Comparison of ENCODE assay signal across 9 mouse cellular contexts in the genomic region with DNA sequence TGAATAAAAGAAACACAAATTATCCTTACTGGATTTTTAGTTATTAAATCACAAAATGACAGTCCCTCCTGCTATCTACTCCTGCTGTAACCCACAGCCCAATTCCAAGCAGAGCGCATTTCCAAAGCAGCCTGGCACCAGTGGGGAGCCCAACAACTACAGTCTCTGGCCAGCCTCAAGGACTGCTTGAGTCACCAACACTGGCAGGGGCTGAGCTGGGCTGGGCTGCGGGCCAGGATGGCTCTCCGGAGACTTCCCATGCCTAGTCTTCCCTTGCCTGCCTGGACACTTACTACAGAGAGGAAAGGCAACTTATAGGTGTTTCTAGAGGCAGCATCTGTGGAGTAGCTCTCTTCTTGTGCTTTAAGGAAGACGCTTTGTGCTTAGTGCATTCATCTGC. TPM values are rescaled to one million over a fixed set of nuclear protein-coding genes. Genes with fewer than 3 reads are reported as not detected.
DNase-seq lines count a peak whose midpoint lies in the region; ATAC-seq and TF ChIP-seq lines count a peak whose summit lies in the region.
"Had no signal": no experiment of that assay in that cellular context is flagged by ENCODE, and none has a peak within 500 bp of the region (broad histone marks: within the 10 kb centered on the region; RNA-seq: fewer than 3 reads in every experiment).

No protein-coding gene starts in this region.

- H3K9ac ChIP-seq in hindbrain, embryonic 16.5 days (ENCODE audit: low read depth, low read length): no peak overlapping the region
- no peak overlapping the region for H3K9ac ChIP-seq in hindbrain, embryonic 11.5 days (ENCODE audit: low read depth, low read length)
- H3K9ac ChIP-seq: embryonic facial prominence, embryonic 12.5 days had no signal

- no peak for TF ChIP-seq POLR2A in thymus, adult 2 months (IDR thresholded peaks at IDR 0.05; ENCODE audit: control insufficient read depth, extremely low read depth, insufficient read depth, low read length, poor library complexity)

- H3K4me3 ChIP-seq in hindbrain, embryonic 16.5 days (ENCODE audit: low read length): no peak overlapping the region
- H3K4me3 ChIP-seq in hindbrain, embryonic 11.5 days (ENCODE audit: low read depth, low read length): no peak overlapping the region
- no peak overlapping the region for H3K4me3 ChIP-seq in thymus, adult 2 months (ENCODE audit: control insufficient read depth, insufficient read depth, low read length)
- H3K4me3 ChIP-seq: embryonic facial prominence, embryonic 12.5 days had no signal

- WGBS in hindbrain, embryonic 16.5 days: 70% methylated on average over 4 of the region's 4 CpGs
- WGBS in hindbrain, embryonic 11.5 days: 92% methylated on average over 4 of the region's 4 CpGs
- WGBS in thymus, adult 2 months: 97% methylated on average over 4 of the region's 4 CpGs

- intact Hi-C loops in gastrocnemius, postnatal 36 days (cut with DNase I): no loop called here

- no peaks in the 10 kb centered on the region for H3K9me3 ChIP-seq in hindbrain, embryonic 16.5 days (ENCODE audit: control insufficient read depth, low read length)
- no peaks in the 10 kb centered on the region for H3K9me3 ChIP-seq in hindbrain, embryonic 11.5 days (ENCODE audit: control insufficient read depth, low read length)
- H3K9me3 ChIP-seq: embryonic facial prominence, embryonic 12.5 days had no signal

- H3K4me1 ChIP-seq in hindbrain, embryonic 16.5 days (ENCODE audit: control insufficient read depth, insufficient read depth, low read depth, low read length): no peaks in the 10 kb centered on the region
- no peaks in the 10 kb centered on the region for H3K4me1 ChIP-seq in hindbrain, embryonic 11.5 days (replicated peaks; ENCODE audit: control insufficient read depth, insufficient read depth, low read length)
- no peaks in the 10 kb centered on the region for H3K4me1 ChIP-seq in thymus, adult 2 months (replicated peaks; ENCODE audit: control insufficient read depth, insufficient read depth, low read length)

- no peak overlapping the region for H3K4me2 ChIP-seq in hindbrain, embryonic 16.5 days (ENCODE audit: low read length)
- H3K4me2 ChIP-seq in hindbrain, embryonic 11.5 days (replicated peaks; ENCODE audit: low read depth, low read length): no peak overlapping the region
- H3K4me2 ChIP-seq: embryonic facial prominence, embryonic 12.5 days had no signal

- H3K36me3 ChIP-seq in hindbrain, embryonic 16.5 days (ENCODE audit: control insufficient read depth, insufficient read depth, low read length): peaks cover 7% of the 10 kb centered on the region
- no peaks in the 10 kb centered on the region for H3K36me3 ChIP-seq in hindbrain, embryonic 11.5 days (ENCODE audit: control insufficient read depth, insufficient read depth, low read length)
- peaks cover 45% of the 10 kb centered on the region for H3K36me3 ChIP-seq in thymus, adult 2 months (ENCODE audit: control insufficient read depth, insufficient read depth, low read length)

- no peak for TF ChIP-seq CTCF in thymus, adult 2 months (IDR thresholded peaks at IDR 0.05; ENCODE audit: borderline replicate concordance, control insufficient read depth, extremely low read depth, insufficient read depth, low read length, poor library complexity)

- no peak overlapping the region for H3K27ac ChIP-seq in hindbrain, embryonic 16.5 days (ENCODE audit: low read depth, low read length)
- no peak overlapping the region for H3K27ac ChIP-seq in hindbrain, embryonic 11.5 days (ENCODE audit: low read depth, low read length)
- no peak overlapping the region for H3K27ac ChIP-seq in thymus, adult 2 months (ENCODE audit: control insufficient read depth, insufficient read depth, low read length)
- H3K27ac ChIP-seq: embryonic facial prominence, embryonic 12.5 days had no signal

- DNase-seq in hindbrain, embryonic 11.5 days (ENCODE audit: low spot score): no peak
- DNase-seq in adrenal gland, postnatal 4 days (ENCODE audit: low spot score in 2 of 2): peak; percentile 42 to 58
- peak; percentile 80 to 87 for DNase-seq in gastrocnemius, postnatal 36 days
- peak; percentile 56 to 65 for DNase-seq in lung, adult 18-20 months
- DNase-seq in thymus, adult 2 months: no peak
- DNase-seq in embryo, embryonic 10.5 days (ENCODE audit: low spot score): no peak

- H3K27me3 ChIP-seq in hindbrain, embryonic 16.5 days (replicated peaks; ENCODE audit: control insufficient read depth, insufficient read depth, low read length): no peaks in the 10 kb centered on the region
- H3K27me3 ChIP-seq in hindbrain, embryonic 11.5 days (ENCODE audit: control insufficient read depth, insufficient read depth, low read length): no peaks in the 10 kb centered on the region
- H3K27me3 ChIP-seq in thymus, adult 2 months (ENCODE audit: control insufficient read depth, insufficient read depth, low read length): no peaks in the 10 kb centered on the region
- H3K27me3 ChIP-seq: embryonic facial prominence, embryonic 12.5 days had no signal

- peak; percentile 86 for ATAC-seq in hindbrain, embryonic 16.5 days
- no peak for ATAC-seq in hindbrain, embryonic 11.5 days (ENCODE audit: low FRiP score)
- no peak for ATAC-seq in activated CD4-positive, CD25-positive, alpha-beta regulatory T cell, adult 4 months

RNA-seq across cellular contexts. Expression of a gene that starts 48.6 kb away (rescaled TPM):
- polyA plus RNA-seq in hindbrain, embryonic 16.5 days (2015; fragmentation: Nextera tagmentation; extraction: Ambion mirVana): 41.1 and 48.1 TPM in 2 replicates
- polyA plus RNA-seq in hindbrain, embryonic 11.5 days (2014; fragmentation: Nextera tagmentation; extraction: Ambion mirVana): 105 and 118 TPM in 2 replicates
- 10 to 100 TPM; 35.8 to 35.9 TPM for total RNA-seq in adrenal gland, postnatal 4 days (2021)
- total RNA-seq in gastrocnemius, postnatal 36 days (2021): 1 to 10 TPM; 4.9 to 5.9 TPM
- 10 to 100 TPM; 59.3 to 72.1 TPM for polyA plus RNA-seq in activated CD4-positive, CD25-positive, alpha-beta regulatory T cell, adult 4 months (2017; shearing (Covaris generic))
- 17.1 and 19.7 TPM in 2 replicates for polyA plus RNA-seq in thymus, adult 2 months (2012; rRNA removed)

Comparison
In these comparisons a context has a peak if more than half of its experiments do, and no peak if none do; other contexts are left out.
1. DNase-seq: peak in adrenal gland, postnatal 4 days (2 of 2), gastrocnemius, postnatal 36 days (2 of 2) and lung, adult 18-20 months (2 of 2); none in hindbrain, embryonic 11.5 days (single experiment), thymus, adult 2 months (single experiment) and embryo, embryonic 10.5 days (single experiment).